Mouse (Mus musculus) MEL (cell line): ENCODE results near the gene Tchp. TPM values are rescaled to one million over a fixed set of nuclear protein-coding genes. Genes with fewer than 3 reads are reported as not detected.

Experiments
- DNase-seq: peaks from one replicate; pipeline ENCODE4 v3.0.0; 2011; ENCODE audit warnings: low read depth, low spot score
- H3K27ac ChIP-seq: 2 replicates; pipeline ENCODE4 v1.5.1; 2012; ENCODE audit warnings: low read depth, mild to moderate bottlenecking, control low read depth, low read length, moderate library complexity; ENCODE audit not compliant: control insufficient read depth
- H3K27me3 ChIP-seq, 2 experiments: fragments of 150-350 bp in 1 of 2; sonication (generic) in 1 of 2; 2 replicates each; pipeline ENCODE4 v1.6.1; 2012; ENCODE audit warnings: low read length in 2 of 2, mild to moderate bottlenecking in 2 of 2, improper control_type of control experiment in 1 of 2, moderate library complexity in 1 of 2; ENCODE audit not compliant: insufficient read depth in 2 of 2, control insufficient read depth in 1 of 2
- H3K36me3 ChIP-seq, 2 experiments: 2 replicates each; pipeline ENCODE4 v1.6.1; 2012 to 2014; ENCODE audit warnings: low read length in 2 of 2, improper control_type of control experiment in 1 of 2, inconsistent platforms in 1 of 2, mild to moderate bottlenecking in 1 of 2; ENCODE audit not compliant: insufficient read depth in 2 of 2, control insufficient read depth in 1 of 2
- H3K4me1 ChIP-seq, 2 experiments: fragments of 150-350 bp in 1 of 2; sonication (generic) in 1 of 2; 2 replicates each; pipeline ENCODE4 v1.6.1; 2012; ENCODE audit warnings: low read length in 2 of 2, improper control_type of control experiment in 1 of 2, mild to moderate bottlenecking in 1 of 2; ENCODE audit not compliant: insufficient read depth in 2 of 2, control insufficient read depth in 1 of 2
- H3K4me3 ChIP-seq, 2 experiments: fragments of 150-350 bp in 1 of 2; sonication (generic) in 1 of 2; 2 replicates each; pipeline ENCODE4 v1.5.1; 2012; ENCODE audit warnings: low read depth in 2 of 2, low read length in 2 of 2, mild to moderate bottlenecking in 2 of 2, moderate library complexity in 2 of 2, control low read depth in 1 of 2, improper control_type of control experiment in 1 of 2; ENCODE audit not compliant: control insufficient read depth in 1 of 2, insufficient read depth in 1 of 2
- H3K79me2 ChIP-seq: 2 replicates; pipeline ENCODE4 v1.6.1; 2012; ENCODE audit warnings: mild to moderate bottlenecking, low read length, moderate library complexity; ENCODE audit not compliant: control insufficient read depth, poor library complexity, insufficient read depth
- H3K9ac ChIP-seq: 2 replicates; pipeline ENCODE4 v1.6.1; 2012; ENCODE audit warnings: low read depth, mild to moderate bottlenecking, control low read depth, low read length, moderate library complexity; ENCODE audit not compliant: control insufficient read depth, poor library complexity, severe bottlenecking
- H3K9me3 ChIP-seq: fragments of 150-350 bp; sonication (generic); replicated peaks from 2 replicates; pipeline ENCODE4 v1.6.1; 2012; ENCODE audit warnings: mild to moderate bottlenecking, low read length, improper control_type of control experiment, moderate library complexity; ENCODE audit not compliant: insufficient read depth
- BHLHE40 ChIP-seq: IDR thresholded peaks from 2 replicates; pipeline ENCODE4 v1.6.1; 2012; ENCODE audit warnings: low read depth, mild to moderate bottlenecking, inconsistent platforms, low read length, improper control_type of control experiment, borderline replicate concordance
- CHD1 ChIP-seq: IDR thresholded peaks from 2 replicates; pipeline ENCODE4 v1.6.1; 2012; ENCODE audit warnings: low read depth, mild to moderate bottlenecking, inconsistent platforms, low read length, improper control_type of control experiment
- E2F4 ChIP-seq: IDR thresholded peaks from 2 replicates; pipeline ENCODE4 v1.6.1; 2011; ENCODE audit warnings: low read depth, low read length, improper control_type of control experiment, borderline replicate concordance
- ELF1 ChIP-seq: IDR thresholded peaks from 2 replicates; pipeline ENCODE4 v1.6.1; 2014; ENCODE audit warnings: low read depth, mild to moderate bottlenecking, inconsistent platforms, low read length, improper control_type of control experiment, moderate library complexity
- ETS1 ChIP-seq: IDR thresholded peaks from 2 replicates; pipeline ENCODE4 v1.6.1; 2012; ENCODE audit warnings: low read depth, mild to moderate bottlenecking, inconsistent platforms, low read length, improper control_type of control experiment, moderate library complexity
- GABPA ChIP-seq: IDR thresholded peaks from 2 replicates; pipeline ENCODE4 v1.6.1; 2012; ENCODE audit warnings: low read depth, mild to moderate bottlenecking, inconsistent platforms, low read length, improper control_type of control experiment, moderate library complexity
- MAFK ChIP-seq: IDR thresholded peaks from 2 replicates; pipeline ENCODE4 v1.6.1; 2011; ENCODE audit warnings: low read depth, mild to moderate bottlenecking, low read length, improper control_type of control experiment, borderline replicate concordance
- MAX ChIP-seq: IDR thresholded peaks from 2 replicates; pipeline ENCODE4 v1.6.1; 2011; ENCODE audit warnings: low read length, improper control_type of control experiment
- MYB ChIP-seq: IDR thresholded peaks from 2 replicates; pipeline ENCODE4 v1.6.1; 2011; ENCODE audit warnings: mild to moderate bottlenecking, low read depth, low read length, improper control_type of control experiment
- NELFE ChIP-seq: IDR thresholded peaks from 2 replicates; pipeline ENCODE4 v1.6.1; 2011; ENCODE audit warnings: low read depth, low read length, improper control_type of control experiment
- NRF1 ChIP-seq: IDR thresholded peaks from 2 replicates; pipeline ENCODE4 v1.6.1; 2014; ENCODE audit warnings: low read depth, mild to moderate bottlenecking, inconsistent platforms, low read length, improper control_type of control experiment, moderate library complexity; ENCODE audit not compliant: poor library complexity, insufficient read depth, severe bottlenecking
- POLR2A ChIP-seq, 2 experiments: IDR thresholded peaks; 2 replicates each; pipeline ENCODE4 v1.6.1; 2011 to 2012; ENCODE audit warnings: low read length in 2 of 2, mild to moderate bottlenecking in 2 of 2, control low read depth in 1 of 2, improper control_type of control experiment in 1 of 2, low read depth in 1 of 2, moderate library complexity in 1 of 2; ENCODE audit not compliant: control insufficient read depth in 1 of 2, insufficient read depth in 1 of 2, poor library complexity in 1 of 2
- POLR2AphosphoS2 ChIP-seq: IDR thresholded peaks from 2 replicates; pipeline ENCODE4 v1.6.1; 2011; ENCODE audit warnings: low read length, improper control_type of control experiment
- POLR2AphosphoS5 ChIP-seq: IDR thresholded peaks from 2 replicates; pipeline ENCODE4 v1.6.1; 2012; ENCODE audit warnings: low read depth, borderline replicate concordance, mild to moderate bottlenecking, inconsistent platforms, low read length, moderate library complexity, mixed read lengths
- RAD21 ChIP-seq: IDR thresholded peaks from 2 replicates; pipeline ENCODE4 v1.6.1; 2011; ENCODE audit warnings: mild to moderate bottlenecking, low read depth, low read length, improper control_type of control experiment
- UBTF ChIP-seq: IDR thresholded peaks from 2 replicates; pipeline ENCODE4 v1.6.1; 2012; ENCODE audit warnings: low read depth, mild to moderate bottlenecking, inconsistent platforms, low read length, improper control_type of control experiment, moderate library complexity, borderline replicate concordance; ENCODE audit not compliant: insufficient read depth
- USF1 ChIP-seq: IDR thresholded peaks from 2 replicates; pipeline ENCODE4 v1.6.1; 2014; ENCODE audit warnings: low read depth, mild to moderate bottlenecking, inconsistent platforms, low read length, improper control_type of control experiment, moderate library complexity
- USF2 ChIP-seq, 2 experiments: IDR thresholded peaks; 2 replicates each; pipeline ENCODE4 v1.6.1; 2011 to 2012; ENCODE audit warnings: improper control_type of control experiment in 2 of 2, low read length in 2 of 2, borderline replicate concordance in 1 of 2, inconsistent platforms in 1 of 2, low read depth in 1 of 2, mild to moderate bottlenecking in 1 of 2; ENCODE audit not compliant: insufficient read depth in 1 of 2
- ZNF384 ChIP-seq: IDR thresholded peaks from 2 replicates; pipeline ENCODE4 v1.6.1; 2012; ENCODE audit warnings: low read depth, mild to moderate bottlenecking, inconsistent platforms, low read length, improper control_type of control experiment
- polyA plus RNA-seq, 2 experiments: library from polyadenylated mRNA; stranded (reverse) in 1 of 2; unstranded in 1 of 2; fragments of >175 nt in 1 of 2; fragments of >200 nt in 1 of 2; gene quantifications; 2 replicates each; pipeline versions ENCODE4 v1.2.1 to v1.2.4; 2012; ENCODE audit warnings: low replicate concordance in 2 of 2, low read depth in 1 of 2; ENCODE audit not compliant: insufficient read length in 2 of 2, insufficient read depth in 1 of 2, missing spikeins in 1 of 2
- total RNA-seq: library from RNA; depleted of rRNA; stranded (reverse); fragments of 300-350 nt; gene quantifications from 2 replicates; pipeline ENCODE4 v1.2.3, GENCODE M21; 2012

Gene Tchp
- total and polyA plus RNA-seq, 3 experiments, result 13.6 to 21.1 TPM; not detected in 1

DNA sequence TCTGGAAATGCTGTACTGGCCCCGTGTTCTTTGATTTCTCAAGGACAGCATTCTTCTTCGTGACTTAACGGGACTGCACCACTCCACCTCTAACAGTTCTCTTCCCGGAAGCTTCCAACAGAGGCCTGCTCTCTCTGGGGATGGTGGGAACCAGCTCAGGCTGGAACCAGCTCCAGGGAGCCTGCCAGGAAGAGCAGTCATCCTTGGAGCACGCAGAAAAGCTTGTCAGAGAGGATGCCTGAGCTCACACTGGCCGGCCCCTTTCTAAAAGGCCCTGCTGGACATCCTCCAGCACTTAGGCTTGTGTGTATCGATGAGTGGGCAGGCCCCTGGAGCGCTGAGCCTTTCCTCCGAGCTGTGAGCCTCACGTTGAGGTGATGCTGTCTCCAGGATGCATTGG lies 20.6 kb downstream of the Tchp start:
- peaks cover 0 to 3% of the 10 kb centered on the region in 2 experiments; a peak in 2 of 4 replicates for H3K36me3 ChIP-seq
- no peaks in the 10 kb centered on the region for H3K27me3 ChIP-seq
- no peak for TF ChIP-seq GABPA
- no peak for TF ChIP-seq POLR2AphosphoS2
- TF ChIP-seq NELFE, result no peak
- no peak for TF ChIP-seq MAX
- no peak for TF ChIP-seq ELF1
- no peak for TF ChIP-seq POLR2AphosphoS5
- TF ChIP-seq ETS1, result no peak
- no peak for TF ChIP-seq RAD21
- no peak for TF ChIP-seq USF1
- TF ChIP-seq UBTF, result no peak
- TF ChIP-seq MAFK, result no peak
- no peak for TF ChIP-seq BHLHE40
- DNase-seq, result no peak
- no peak overlapping the region for H3K4me3 ChIP-seq
- no peaks in the 10 kb centered on the region for H3K9me3 ChIP-seq
- no peaks in the 10 kb centered on the region for H3K79me2 ChIP-seq
- no peak overlapping the region for H3K9ac ChIP-seq
- no peak overlapping the region for H3K27ac ChIP-seq
- no peaks in the 10 kb centered on the region for H3K4me1 ChIP-seq

DNA sequence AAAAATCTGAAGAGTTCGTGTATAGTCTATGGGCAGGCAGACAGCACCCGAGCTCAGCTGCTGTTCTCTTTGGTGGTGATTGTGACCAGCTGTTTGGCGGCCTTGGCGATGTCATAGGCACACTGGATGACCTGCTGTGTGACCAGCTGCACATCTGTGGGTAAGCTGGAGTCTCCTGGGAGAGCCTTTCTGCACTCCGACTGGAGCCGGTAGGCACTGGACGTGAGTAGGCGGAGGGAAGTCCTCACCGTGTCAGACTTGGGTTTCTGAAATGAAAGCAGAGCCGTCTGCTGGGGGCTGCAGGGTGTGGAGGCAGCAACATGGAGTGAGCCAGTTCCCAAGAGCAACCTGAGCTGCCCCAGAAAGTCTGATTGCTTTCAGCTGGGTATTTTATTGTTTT lies 22.6 kb downstream of the Tchp start:
- no peak for DNase-seq
- H3K27me3 ChIP-seq, result no peaks in the 10 kb centered on the region
- TF ChIP-seq BHLHE40 (no peak), POLR2AphosphoS5 (no peak), MYB (no peak), ZNF384 (no peak), CHD1 (no peak), NRF1 (no peak), MAFK (no peak), ETS1 (no peak), E2F4 (no peak), ELF1 (no peak), POLR2A (IDR thresholded peaks at IDR 0.05; ENCODE audit: control insufficient read depth in 1 of 2, insufficient read depth in 1 of 2, low read depth in 1 of 2, low read length in 2 of 2, poor library complexity in 1 of 2) (no peak), USF2 (IDR thresholded peaks at IDR 0.05; ENCODE audit: borderline replicate concordance in 1 of 2, insufficient read depth in 1 of 2, low read depth in 1 of 2, low read length in 2 of 2) (no peak)
- H3K9me3 ChIP-seq, result no peaks in the 10 kb centered on the region
- no peak overlapping the region for H3K27ac ChIP-seq
- no peak overlapping the region for H3K9ac ChIP-seq
- no peak overlapping the region for H3K4me3 ChIP-seq
- peaks cover 0 to 6% of the 10 kb centered on the region in 2 experiments; a peak in 2 of 4 replicates for H3K36me3 ChIP-seq
- no peaks in the 10 kb centered on the region for H3K79me2 ChIP-seq
- H3K4me1 ChIP-seq, result no peaks in the 10 kb centered on the region
